Mouse (Mus musculus): ENCODE data around the gene Tifab. TPM values are rescaled to one million over a fixed set of nuclear protein-coding genes. Genes with fewer than 3 reads are reported as not detected.

The Tifab gene
- polyA plus RNA-seq (2016; fragmentation: Nextera tagmentation; extraction: Ambion mirVana), result 4.7 and 5.0 TPM in 2 replicates

GRCm38 (mm10) chr13:56178416-56179035 is at the start of gene Tifab:
Gene Tifab, minus strand, starts transcription at chr13:56178885.
- ATAC-seq, result no peak
- Histone ChIP-seq H3K27ac (no peak within 1 kb of the TSS), H3K4me3 (peak within 1 kb of the TSS; percentile 8; the same call in 1 of the 2 replicates), H3K36me3 (no peaks in the 10 kb centered on the region), H3K9me3 (replicated peaks) (no peaks in the 10 kb centered on the region), H3K9ac (no peak within 1 kb of the TSS), H3K4me1 (no peaks in the 10 kb centered on the region), H3K4me2 (no peak within 1 kb of the TSS), H3K27me3 (replicated peaks) (no peaks in the 10 kb centered on the region)
- WGBS (ENCODE audit: insufficient replicate concordance), result 70% methylated on average over 16 of the region's 16 CpGs

- Histone ChIP-seq H3K9ac (no peak overlapping the region), H3K4me2 (no peak overlapping the region), H3K4me1 (0 out of 2 replicates have a peak, but pooled peaks cover 2% of the 10 kb centered on the region), H3K27me3 (replicated peaks) (peaks cover 93% of the 10 kb centered on the region), H3K4me3 (no peak overlapping the region), H3K36me3 (no peaks in the 10 kb centered on the region), H3K27ac (no peak overlapping the region), H3K9me3 (replicated peaks) (no peaks in the 10 kb centered on the region)
- ATAC-seq, result no peak
- 27% methylated on average over 10 of the region's 10 CpGs for WGBS (ENCODE audit: insufficient replicate concordance)
Measured at GRCm38 (mm10) chr13:56226175-56226954, 47.7 kb upstream of the Tifab start.

GRCm38 (mm10) chr13:56223625-56224024 is 44.9 kb upstream of the Tifab start:
- H3K4me3 ChIP-seq, result no peak overlapping the region
- no peak overlapping the region for H3K9ac ChIP-seq
- peaks cover 99% of the 10 kb centered on the region for H3K27me3 ChIP-seq (replicated peaks)
- no peak for ATAC-seq
- H3K4me1 ChIP-seq, result 0 out of 2 replicates have a peak, but pooled peaks cover 3% of the 10 kb centered on the region
- no peak overlapping the region for H3K27ac ChIP-seq
- H3K36me3 ChIP-seq, result no peaks in the 10 kb centered on the region
- 2% methylated on average over 21 of the region's 21 CpGs for WGBS (ENCODE audit: insufficient replicate concordance)
- H3K4me2 ChIP-seq, result no peak overlapping the region
- H3K9me3 ChIP-seq (replicated peaks), result no peaks in the 10 kb centered on the region

DNA sequence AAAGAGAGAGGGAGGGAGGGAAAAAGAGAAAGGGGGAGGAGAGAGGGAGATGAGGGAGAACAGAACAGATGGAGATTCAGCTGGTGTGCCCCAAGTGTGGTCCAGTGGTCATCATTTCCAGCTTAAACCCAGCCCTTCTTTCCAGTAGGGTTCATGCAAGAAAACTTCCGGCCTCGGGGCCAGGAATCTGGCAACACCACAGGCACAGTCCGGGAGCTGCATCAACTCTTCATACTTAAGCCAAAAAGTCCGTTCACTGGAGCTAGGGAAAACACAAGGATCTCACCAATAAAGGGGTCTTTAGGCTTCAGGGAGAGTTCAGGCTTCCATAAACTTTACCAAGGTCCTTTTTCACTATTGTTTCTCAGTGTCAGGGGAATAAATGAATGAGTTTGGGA is 44.2 kb upstream of the Tifab start:
- Histone ChIP-seq H3K4me2 (no peak overlapping the region), H3K4me3 (no peak overlapping the region), H3K27ac (no peak overlapping the region), H3K9ac (no peak overlapping the region), H3K9me3 (replicated peaks) (no peaks in the 10 kb centered on the region), H3K27me3 (replicated peaks) (peaks cover 97% of the 10 kb centered on the region), H3K36me3 (no peaks in the 10 kb centered on the region), H3K4me1 (0 out of 2 replicates have a peak, but pooled peaks cover 3% of the 10 kb centered on the region)
- 15% methylated on average over 4 of the region's 4 CpGs for WGBS (ENCODE audit: insufficient replicate concordance)
- ATAC-seq, result no peak

DNA sequence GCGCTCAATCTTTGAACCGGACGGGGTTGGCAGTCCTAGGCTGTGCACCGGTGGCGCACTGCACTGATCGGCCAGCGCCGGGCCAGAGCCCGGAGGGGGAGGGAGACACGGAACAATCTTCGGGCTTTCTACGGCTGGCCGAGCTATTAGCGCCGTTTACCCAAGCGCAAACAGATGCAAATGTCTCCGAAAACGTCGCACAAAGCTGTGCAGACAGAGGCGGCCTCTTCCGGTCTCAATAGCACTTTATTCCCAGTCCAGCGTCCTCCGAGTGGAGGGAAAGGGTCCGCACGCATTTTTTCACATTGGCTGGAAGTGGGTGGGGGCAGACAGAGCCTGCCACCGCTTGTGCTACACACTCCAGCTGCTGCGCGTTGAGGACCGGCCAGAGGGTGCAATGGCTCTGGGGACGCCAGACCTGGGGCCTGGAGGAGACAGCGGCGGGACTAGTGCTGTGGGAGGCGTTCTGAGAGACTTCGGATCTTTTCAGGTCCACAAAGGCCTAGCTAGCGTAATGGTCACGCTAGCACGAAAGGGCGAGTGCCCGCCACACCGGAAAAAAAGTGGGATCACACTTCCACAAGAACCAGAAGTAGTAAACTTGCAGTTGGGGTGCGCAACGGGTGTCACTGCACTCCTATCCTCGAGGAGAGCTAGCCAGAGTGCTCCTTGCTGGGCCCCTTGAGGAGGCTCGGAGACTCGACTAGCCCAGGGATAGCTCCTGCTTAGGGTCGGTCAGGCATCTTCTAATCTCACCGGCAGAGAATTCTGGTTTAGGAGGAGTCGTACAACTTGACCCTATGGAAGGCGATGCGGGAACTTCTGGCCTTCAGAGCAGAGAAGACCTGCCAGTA is 43.5 kb upstream of the Tifab start:
- Histone ChIP-seq H3K36me3 (no peaks in the 10 kb centered on the region), H3K4me1 (0 out of 2 replicates have a peak, but pooled peaks cover 3% of the 10 kb centered on the region), H3K4me3 (no peak overlapping the region), H3K9me3 (replicated peaks) (no peaks in the 10 kb centered on the region), H3K4me2 (peak overlapping the region; percentile 48), H3K27ac (no peak overlapping the region), H3K27me3 (replicated peaks) (peaks cover 92% of the 10 kb centered on the region), H3K9ac (no peak overlapping the region)
- WGBS (ENCODE audit: insufficient replicate concordance), result 2% methylated on average over 50 of the region's 50 CpGs
- ATAC-seq, result no peak

- Histone ChIP-seq H3K9ac (no peak overlapping the region), H3K4me1 (0 out of 2 replicates have a peak, but pooled peaks cover 3% of the 10 kb centered on the region), H3K4me2 (peak overlapping the region; percentile 48), H3K4me3 (peak overlapping the region; percentile 23; the same call in 1 of the 2 replicates), H3K27ac (no peak overlapping the region), H3K36me3 (no peaks in the 10 kb centered on the region), H3K9me3 (replicated peaks) (no peaks in the 10 kb centered on the region), H3K27me3 (replicated peaks) (peaks cover 91% of the 10 kb centered on the region)
- ATAC-seq, result no peak
- WGBS (ENCODE audit: insufficient replicate concordance), result 4% methylated on average over 45 of the region's 46 CpGs
Measured at GRCm38 (mm10) chr13:56221129-56221910, 42.6 kb upstream of the Tifab start.

DNA sequence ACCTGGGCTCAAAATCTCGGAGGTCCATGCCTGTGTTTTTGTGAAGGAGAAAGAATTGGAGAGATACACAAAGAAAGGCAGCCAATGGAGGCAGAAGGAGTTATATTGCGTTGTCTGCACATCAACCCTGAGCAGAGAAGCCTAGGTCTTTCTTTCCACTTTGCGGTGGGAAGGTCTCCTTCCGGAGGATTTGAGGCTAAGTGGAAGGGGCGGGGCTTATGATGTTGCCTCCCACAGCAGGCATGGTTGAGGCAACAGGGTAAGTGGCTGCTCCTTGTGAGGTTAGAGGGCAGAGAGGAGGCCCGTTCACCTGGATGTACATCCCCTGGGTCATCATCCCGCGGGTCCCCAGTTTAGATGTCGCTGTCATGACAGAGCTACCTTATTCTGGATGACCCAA is 40.6 kb upstream of the Tifab start:
- Histone ChIP-seq H3K4me1 (0 out of 2 replicates have a peak, but pooled peaks cover 3% of the 10 kb centered on the region), H3K9ac (no peak overlapping the region), H3K27ac (no peak overlapping the region), H3K4me2 (no peak overlapping the region), H3K9me3 (replicated peaks) (no peaks in the 10 kb centered on the region), H3K27me3 (replicated peaks) (peaks cover 91% of the 10 kb centered on the region), H3K36me3 (no peaks in the 10 kb centered on the region), H3K4me3 (no peak overlapping the region)
- ATAC-seq, result no peak
- WGBS (ENCODE audit: insufficient replicate concordance), result 39% methylated on average over 9 of the region's 9 CpGs

GRCm38 (mm10) chr13:56216090-56216489 is 37.4 kb upstream of the Tifab start:
- no peaks in the 10 kb centered on the region for H3K36me3 ChIP-seq
- H3K4me2 ChIP-seq, result no peak overlapping the region
- no peak overlapping the region for H3K9ac ChIP-seq
- peaks cover 65% of the 10 kb centered on the region for H3K27me3 ChIP-seq (replicated peaks)
- no peak overlapping the region for H3K27ac ChIP-seq
- H3K4me3 ChIP-seq, result no peak overlapping the region
- no peak for ATAC-seq
- WGBS (ENCODE audit: insufficient replicate concordance), result 30% methylated on average over 4 of the region's 4 CpGs
- H3K9me3 ChIP-seq (replicated peaks), result no peaks in the 10 kb centered on the region
- H3K4me1 ChIP-seq, result no peaks in the 10 kb centered on the region

- H3K4me2 ChIP-seq, result no peak overlapping the region
- no peak overlapping the region for H3K4me3 ChIP-seq
- H3K36me3 ChIP-seq, result no peaks in the 10 kb centered on the region
- H3K27ac ChIP-seq, result no peak overlapping the region
- H3K9ac ChIP-seq, result no peak overlapping the region
- no peak for ATAC-seq
- H3K4me1 ChIP-seq, result no peaks in the 10 kb centered on the region
- no peaks in the 10 kb centered on the region for H3K9me3 ChIP-seq (replicated peaks)
- 52% methylated on average over 5 of the region's 5 CpGs for WGBS (ENCODE audit: insufficient replicate concordance)
- H3K27me3 ChIP-seq (replicated peaks), result peaks cover 52% of the 10 kb centered on the region
Measured at GRCm38 (mm10) chr13:56214633-56215032, 35.9 kb upstream of the Tifab start.

- no peaks in the 10 kb centered on the region for H3K4me1 ChIP-seq
- H3K9me3 ChIP-seq (replicated peaks), result no peaks in the 10 kb centered on the region
- H3K27ac ChIP-seq, result no peak overlapping the region
- no peaks in the 10 kb centered on the region for H3K36me3 ChIP-seq
- 21% methylated on average over 8 of the region's 8 CpGs for WGBS (ENCODE audit: insufficient replicate concordance)
- H3K4me2 ChIP-seq, result peak overlapping the region; percentile 12
- no peak overlapping the region for H3K4me3 ChIP-seq
- peaks cover 26% of the 10 kb centered on the region for H3K27me3 ChIP-seq (replicated peaks)
- no peak for ATAC-seq
- no peak overlapping the region for H3K9ac ChIP-seq
Measured at GRCm38 (mm10) chr13:56209067-56209411, 30.4 kb upstream of the Tifab start.

Data from liver, embryonic 12.5 days (tissue).